Mouse (Mus musculus): Measurements from ENCODE around the gene Tmcc1.

DNA sequence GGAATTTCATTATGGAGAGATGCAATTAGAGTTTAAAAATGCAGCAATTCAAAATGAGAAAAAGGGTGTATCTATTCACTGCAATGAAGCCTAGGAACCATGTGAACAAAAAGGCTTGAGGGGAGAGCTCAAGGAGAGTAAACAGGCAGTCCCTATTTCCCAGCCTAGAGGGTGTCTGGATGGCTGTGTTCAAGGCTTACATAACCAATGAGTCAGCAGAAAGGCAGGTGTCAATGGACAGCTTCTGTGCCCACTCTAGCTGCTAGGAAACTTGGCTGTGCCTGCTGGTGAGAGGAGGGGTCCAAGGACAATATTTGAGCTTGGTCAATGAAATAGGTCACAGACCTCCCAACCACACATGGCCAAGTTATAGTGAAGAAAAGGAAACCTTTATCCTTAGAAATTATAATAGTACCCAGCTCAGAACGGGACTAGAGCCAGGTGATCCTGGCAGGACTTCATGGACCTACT is 138.2 kb downstream of the Tmcc1 start:
- TF ChIP-seq POLR2A (IDR thresholded peaks at IDR 0.05; ENCODE audit: extremely low read depth, insufficient read depth, low read length), result no peak
- no peak for TF ChIP-seq CTCF (IDR thresholded peaks at IDR 0.05; ENCODE audit: low read depth, low read length)
